Mouse (Mus musculus) lung, postnatal 0 days (tissue): ENCODE data around the gene Id1.

ENCODE experiments used
- CTCF ChIP-seq: IDR thresholded peaks from 2 replicates; pipeline ENCODE4 v1.5.1; 2016; ENCODE audit warnings: antibody characterized with exemption, mild to moderate bottlenecking
- EP300 ChIP-seq: IDR thresholded peaks from 2 replicates; pipeline ENCODE4 v1.6.1; 2016; ENCODE audit warnings: antibody characterized with exemption, mild to moderate bottlenecking, control low read depth

- no peak for TF ChIP-seq CTCF
- TF ChIP-seq EP300, result peak; percentile 100
Observed at GRCm38 (mm10) chr2:152785446-152786350, 49.6 kb downstream of the Id1 start.
